Comparison of ENCODE assay signal across 8 mouse cellular contexts in genomic region chr1:34841709-34842388, GRCm38 (mm10). TPM values are rescaled to one million over a fixed set of nuclear protein-coding genes. Genes with fewer than 3 reads are reported as not detected.
A peak's percentile ranks its signal among the peaks of the same experiment; 100 is the strongest.
DNase-seq lines count a peak whose midpoint lies in the region; ATAC-seq lines count a peak whose summit lies in the region.

No protein-coding gene starts in this region.

- peak overlapping the region; percentile 92 for H3K9ac ChIP-seq in heart, embryonic 12.5 days
- H3K9ac ChIP-seq in midbrain, embryonic 13.5 days (replicated peaks), result peak overlapping the region; percentile 93

- ATAC-seq in heart, embryonic 12.5 days (ENCODE audit: insufficient number of reproducible peaks, low FRiP score), result no peak
- ATAC-seq in midbrain, embryonic 13.5 days, result no peak

- H3K4me3 ChIP-seq in heart, embryonic 12.5 days, result peak overlapping the region; percentile 86
- peak overlapping the region; percentile 77 for H3K4me3 ChIP-seq in hindbrain, embryonic 10.5 days
- peak overlapping the region; percentile 70 for H3K4me3 ChIP-seq in midbrain, embryonic 13.5 days (replicated peaks)

- no peaks in the 10 kb centered on the region for H3K27me3 ChIP-seq in heart, embryonic 12.5 days (replicated peaks)
- no peaks in the 10 kb centered on the region for H3K27me3 ChIP-seq in hindbrain, embryonic 10.5 days (ENCODE audit: insufficient read depth, poor library complexity, severe bottlenecking)
- H3K27me3 ChIP-seq in midbrain, embryonic 13.5 days, result no peaks in the 10 kb centered on the region

- WGBS in heart, embryonic 12.5 days, result under 1% methylated on average over 12 of the region's 12 CpGs
- WGBS in hindbrain, embryonic 10.5 days, result 4% methylated on average over 12 of the region's 12 CpGs
- WGBS in midbrain, embryonic 13.5 days, result 2% methylated on average over 12 of the region's 12 CpGs

- no peaks in the 10 kb centered on the region for H3K9me3 ChIP-seq in heart, embryonic 12.5 days (replicated peaks)
- H3K9me3 ChIP-seq in hindbrain, embryonic 10.5 days, result no peaks in the 10 kb centered on the region
- no peaks in the 10 kb centered on the region for H3K9me3 ChIP-seq in midbrain, embryonic 13.5 days

- H3K36me3 ChIP-seq in heart, embryonic 12.5 days, result no peaks in the 10 kb centered on the region
- peaks cover 15% of the 10 kb centered on the region for H3K36me3 ChIP-seq in hindbrain, embryonic 10.5 days
- peaks cover 4% of the 10 kb centered on the region; the same call in 1 of the 2 replicates for H3K36me3 ChIP-seq in midbrain, embryonic 13.5 days

- H3K27ac ChIP-seq in heart, embryonic 12.5 days (ENCODE audit: poor library complexity, severe bottlenecking), result peak overlapping the region; percentile 98
- H3K27ac ChIP-seq in hindbrain, embryonic 10.5 days, result peak overlapping the region; percentile 98
- peak overlapping the region; percentile 97 for H3K27ac ChIP-seq in midbrain, embryonic 13.5 days

- DNase-seq in heart, adult 8-10 months (ENCODE audit: low spot score), result no peak
- peak; percentile 20 for DNase-seq in NIH3T3 (ENCODE audit: low read depth)
- peak; percentile 13 for DNase-seq in hindbrain, embryonic 10.5 days (ENCODE audit: low spot score)
- DNase-seq in frontal cortex, adult 2 months (ENCODE audit: extremely low spot score in 1 of 2, low spot score in 1 of 2), result no peak
- no peak for DNase-seq in adrenal gland, postnatal 14 days
- no peak for DNase-seq in c-Kit-positive CD71-positive TER-119-positive erythroid progenitor cells, embryonic 14.5 days (ENCODE audit: low spot score)

- H3K4me2 ChIP-seq in heart, embryonic 12.5 days, result peak overlapping the region; percentile 97
- peak overlapping the region; percentile 91 for H3K4me2 ChIP-seq in midbrain, embryonic 13.5 days (replicated peaks)

- H3K4me1 ChIP-seq in heart, embryonic 12.5 days (replicated peaks), result peaks cover 40% of the 10 kb centered on the region
- peaks cover 37% of the 10 kb centered on the region for H3K4me1 ChIP-seq in hindbrain, embryonic 10.5 days (replicated peaks)
- H3K4me1 ChIP-seq in midbrain, embryonic 13.5 days (replicated peaks), result peaks cover 49% of the 10 kb centered on the region

RNA-seq across cellular contexts. Expression of gene Fam168b, which starts 1.0 kb away (rescaled TPM):
- polyA plus RNA-seq in heart, embryonic 12.5 days (2016; fragmentation: Nextera tagmentation; extraction: Ambion mirVana), result 65.7 and 69.2 TPM in 2 replicates
- 10 to 100 TPM; 33.7 to 45.7 (median 38.6) TPM for total RNA-seq in heart, adult 8-10 months (2022)
- 119 and 142 TPM in 2 replicates for polyA plus RNA-seq in hindbrain, embryonic 10.5 days (2016; fragmentation: Nextera tagmentation; extraction: Ambion mirVana)
- polyA plus RNA-seq in midbrain, embryonic 13.5 days (2015; fragmentation: Nextera tagmentation; extraction: Ambion mirVana), result 131 and 143 TPM in 2 replicates
- polyA plus RNA-seq in frontal cortex, adult 2 months (2012; rRNA removed), result 214 and 221 TPM in 2 replicates
- 131 and 133 TPM in 2 replicates for total RNA-seq in adrenal gland, postnatal 14 days (2021)

RNA-seq across cellular contexts. Expression of gene Plekhb2, which starts 7.9 kb away (rescaled TPM):
- 64.2 and 67.3 TPM in 2 replicates for polyA plus RNA-seq in heart, embryonic 12.5 days (2016; fragmentation: Nextera tagmentation; extraction: Ambion mirVana)
- 100 to 1,000 TPM; 110 to 123 (median 116) TPM for total RNA-seq in heart, adult 8-10 months (2022)
- 45.6 and 57.9 TPM in 2 replicates for polyA plus RNA-seq in hindbrain, embryonic 10.5 days (2016; fragmentation: Nextera tagmentation; extraction: Ambion mirVana)
- polyA plus RNA-seq in midbrain, embryonic 13.5 days (2015; fragmentation: Nextera tagmentation; extraction: Ambion mirVana), result 59.4 and 62.7 TPM in 2 replicates
- 177 and 182 TPM in 2 replicates for polyA plus RNA-seq in frontal cortex, adult 2 months (2012; rRNA removed)
- total RNA-seq in adrenal gland, postnatal 14 days (2021), result 84.8 and 96.7 TPM in 2 replicates

Comparison
In these comparisons a context has a peak if more than half of its experiments do, and no peak if none do; other contexts are left out.
1. DNase-seq: peak in NIH3T3 (single experiment) and hindbrain, embryonic 10.5 days (single experiment); none in heart, adult 8-10 months (single experiment), frontal cortex, adult 2 months (0 of 2), adrenal gland, postnatal 14 days (single experiment) and c-Kit-positive CD71-positive TER-119-positive erythroid progenitor cells, embryonic 14.5 days (single experiment).
2. Peak in every context shown above with its lines, with median percentiles within 50 percentile points of each other: H3K27ac ChIP-seq and H3K4me3 ChIP-seq.